Mouse (Mus musculus) urinary bladder, postnatal 36 days (tissue): ENCODE measurements around the gene Lsp1.

Experiments
- DNase-seq, 2 experiments: peaks; one replicate each; pipeline ENCODE4 v3.0.0; 2022; ENCODE audit warnings: low spot score in 2 of 2, mixed read lengths in 1 of 2

The Lsp1 gene

DNA sequence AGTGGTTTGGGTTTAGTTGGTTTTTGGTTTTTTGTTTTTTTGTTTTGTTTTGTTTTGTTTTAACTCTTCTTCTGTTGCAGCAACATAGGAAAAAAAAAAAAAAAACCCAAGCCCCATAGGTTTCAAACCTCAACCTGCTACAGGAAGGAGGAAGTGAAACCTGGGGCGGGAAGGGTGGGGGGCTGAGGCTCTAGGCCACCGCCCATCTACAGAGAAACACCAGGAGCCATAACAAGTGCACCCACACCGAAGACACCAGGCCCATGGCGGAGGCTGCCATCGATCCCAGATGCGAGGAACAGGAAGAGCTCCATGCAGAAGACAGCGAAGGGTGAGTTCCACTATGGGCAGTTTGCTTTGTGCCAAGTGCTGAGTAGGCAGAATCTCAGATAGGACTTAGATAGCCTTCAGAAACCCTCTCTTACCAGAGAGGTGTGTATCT lies at the start of gene Lsp1:
Lsp1 (plus strand) TSS at position 174 of the 442 bp plus-strand sequence.
- DNase-seq = no peak

DNA sequence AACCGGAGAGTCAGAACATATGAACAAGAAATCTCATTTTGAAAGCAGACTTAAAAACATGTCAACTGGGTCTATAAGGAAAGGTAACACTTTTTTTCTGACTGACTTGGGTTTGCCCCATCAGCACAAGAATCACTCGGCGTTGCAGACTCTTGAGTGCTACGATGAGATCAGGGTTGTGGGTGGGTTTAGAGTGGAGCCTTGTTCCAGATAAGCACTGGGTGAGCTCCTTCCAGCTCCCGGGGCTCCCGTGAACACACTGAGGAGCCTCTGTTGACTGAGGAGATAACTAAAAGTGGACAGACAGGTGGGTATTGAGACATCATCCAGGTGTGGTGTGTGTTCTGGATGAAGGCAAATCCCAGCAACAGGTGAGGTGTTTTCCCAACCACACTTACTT lies 47.3 kb upstream of the Lsp1 start:
- no peak for DNase-seq

DNA sequence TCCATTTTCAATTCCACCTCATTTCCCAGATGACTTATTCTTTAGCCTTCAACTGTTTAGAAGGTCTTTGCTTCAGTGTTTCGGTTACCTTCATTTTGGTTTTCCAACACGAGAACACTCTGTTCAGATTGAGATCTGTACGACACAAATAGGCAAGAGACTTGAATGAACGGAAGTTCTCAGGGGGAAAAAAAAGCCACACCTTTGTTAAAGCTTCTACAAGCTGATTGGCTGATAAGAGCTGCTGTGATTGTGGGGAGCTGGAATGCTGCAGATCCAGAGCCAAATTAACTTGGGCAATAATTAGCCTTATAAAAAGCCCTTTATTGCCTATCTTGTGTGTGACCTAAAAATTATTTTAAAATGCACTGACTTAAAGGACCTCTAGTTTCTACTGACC lies 45.3 kb upstream of the Lsp1 start:
- no peak for DNase-seq

DNA sequence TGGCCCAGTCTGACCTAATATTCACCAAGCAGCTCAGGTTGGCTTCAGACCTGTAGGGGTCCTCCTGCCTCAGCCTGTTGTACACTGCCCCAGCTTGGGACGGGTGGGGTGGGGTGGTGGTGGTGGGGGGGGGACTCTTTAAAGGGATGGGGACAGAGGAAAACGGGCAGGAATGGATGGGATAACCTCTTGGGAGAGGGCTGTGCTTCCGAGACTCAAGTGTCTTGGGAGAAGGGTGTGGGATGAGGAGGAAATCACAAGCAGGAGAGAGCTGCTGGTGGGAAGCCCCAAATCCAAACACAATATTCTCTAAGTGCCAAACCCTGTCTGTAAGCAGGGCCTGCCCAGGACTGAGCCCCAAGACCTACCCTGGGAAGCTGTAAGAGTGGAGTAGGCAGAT lies 44.4 kb upstream of the Lsp1 start:
- DNase-seq = no peak

DNA sequence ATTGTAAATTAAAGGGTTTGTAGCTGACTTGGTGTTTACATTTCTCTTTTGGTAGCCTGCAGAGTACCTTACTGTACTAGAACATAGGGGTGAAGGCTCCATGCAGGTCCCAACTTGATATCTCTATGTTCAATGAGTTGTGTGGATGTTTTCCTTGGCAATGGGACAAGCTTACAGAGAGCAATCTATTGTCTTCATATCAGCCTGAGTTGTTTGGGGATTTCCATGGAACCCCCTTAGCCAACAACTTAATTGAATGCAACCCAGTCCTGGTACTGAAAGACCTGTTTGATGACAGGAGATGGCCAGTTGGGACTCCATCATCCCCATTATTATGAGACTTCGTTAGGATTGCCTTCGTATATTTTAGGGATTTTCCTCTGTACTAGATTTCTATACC lies 42.6 kb upstream of the Lsp1 start:
- DNase-seq = no peak

DNA sequence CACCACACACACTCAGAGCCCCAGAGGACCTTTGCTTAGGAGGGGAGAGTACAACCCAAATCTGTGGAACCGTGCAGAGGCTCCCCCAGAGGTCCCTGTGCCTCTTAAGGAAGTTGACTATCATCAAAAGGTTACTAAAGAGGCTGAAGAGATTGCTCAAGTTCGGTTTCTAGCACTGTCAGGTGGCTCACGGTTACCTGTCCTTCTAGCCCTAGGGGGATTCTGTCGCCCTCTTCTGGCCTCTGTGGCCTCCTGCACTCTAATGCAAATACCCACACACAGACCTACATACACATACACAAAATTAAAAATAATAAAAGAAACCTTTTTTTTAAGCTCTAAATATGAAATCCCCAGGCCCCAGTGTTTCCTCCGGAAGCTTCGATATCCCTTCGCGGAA lies 41.9 kb upstream of the Lsp1 start:
- DNase-seq = no peak

DNA sequence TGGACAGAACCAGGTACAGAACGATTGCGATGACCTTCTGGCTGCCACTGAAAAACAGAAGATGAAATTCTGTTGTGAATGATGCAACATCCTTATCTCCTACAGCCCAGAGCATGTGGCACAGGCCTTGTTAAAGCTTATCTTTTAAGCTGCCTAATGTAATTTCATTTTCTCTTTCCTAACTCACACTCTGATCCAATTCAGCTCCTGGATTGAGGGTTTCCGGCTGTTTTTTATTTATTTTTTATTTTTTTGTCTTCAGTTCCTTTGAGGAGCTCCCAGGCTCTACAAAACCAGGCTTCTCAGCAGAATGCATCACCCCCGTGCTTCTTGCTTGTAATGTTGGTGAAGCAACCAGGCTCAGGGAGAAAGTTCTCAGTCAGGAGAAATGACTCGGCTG lies 40.7 kb upstream of the Lsp1 start:
- DNase-seq = no peak

DNA sequence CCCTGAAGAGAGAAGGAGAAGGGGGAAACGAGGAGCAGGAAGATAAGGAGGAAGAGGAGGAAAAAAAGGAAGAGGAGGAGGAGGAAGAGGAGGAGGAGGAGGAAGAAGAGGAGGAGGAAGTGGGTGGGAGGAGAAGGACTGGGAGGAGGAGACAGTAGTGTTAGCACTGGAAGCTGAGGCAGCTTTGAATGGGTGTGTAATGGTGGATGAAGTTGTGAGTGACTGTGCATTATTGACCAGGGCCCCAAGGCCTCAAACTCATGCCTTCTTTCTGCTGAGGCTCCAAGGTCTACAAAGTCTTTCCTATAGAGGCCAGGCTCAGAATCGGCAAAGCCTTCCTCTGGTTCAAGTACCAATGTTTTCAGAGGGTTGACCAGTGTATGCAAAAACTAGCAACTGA lies 38.8 kb upstream of the Lsp1 start:
- no peak for DNase-seq

DNA sequence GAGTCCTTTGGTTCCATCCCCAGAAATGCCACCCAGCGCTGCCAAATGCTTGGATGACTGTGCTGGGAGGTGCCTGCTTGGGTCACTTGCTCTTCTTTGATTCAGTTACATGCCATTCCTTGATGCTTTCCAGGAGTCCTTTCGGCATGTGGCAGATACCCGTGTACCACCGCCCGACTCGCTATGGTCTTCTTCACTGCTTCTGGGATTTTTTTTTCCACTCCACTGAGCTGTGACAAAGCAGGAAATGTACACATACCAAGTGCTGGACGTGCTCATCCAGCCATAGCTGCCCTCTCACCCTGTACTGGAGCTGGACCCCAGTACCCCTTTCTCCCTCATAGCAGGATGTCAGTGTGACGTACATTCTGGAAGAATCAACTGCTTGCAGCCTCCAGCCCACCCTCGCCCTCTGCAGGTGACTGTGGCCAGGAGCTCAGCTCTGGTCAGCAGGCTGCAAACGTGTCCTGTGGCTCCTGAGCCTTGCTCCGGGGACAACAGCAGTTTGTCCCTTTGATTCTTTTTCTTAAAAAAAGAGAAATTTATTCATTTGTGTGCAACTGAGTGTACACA lies 34.9 kb upstream of the Lsp1 start:
- no peak for DNase-seq

DNA sequence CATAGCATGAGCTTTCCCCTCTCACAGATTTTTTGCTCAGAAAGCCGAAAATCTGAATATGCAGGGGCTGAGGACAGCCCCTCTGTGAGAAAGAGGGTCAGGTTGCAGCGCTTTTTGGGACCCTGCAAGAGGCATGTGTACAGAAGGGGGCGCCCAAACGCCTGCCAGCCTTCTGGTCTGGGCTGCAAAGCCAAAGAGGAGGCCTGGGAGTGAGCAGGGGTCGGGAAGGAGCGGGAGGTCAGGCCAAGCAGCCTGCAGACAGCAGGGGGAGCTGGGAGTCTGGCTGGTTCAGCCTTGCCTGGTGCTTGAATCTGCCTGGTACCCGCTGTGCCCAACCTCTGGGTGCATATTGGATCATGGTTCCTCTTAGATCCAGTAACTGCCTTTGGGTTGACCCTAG lies 32.4 kb upstream of the Lsp1 start:
- DNase-seq = no peak

DNA sequence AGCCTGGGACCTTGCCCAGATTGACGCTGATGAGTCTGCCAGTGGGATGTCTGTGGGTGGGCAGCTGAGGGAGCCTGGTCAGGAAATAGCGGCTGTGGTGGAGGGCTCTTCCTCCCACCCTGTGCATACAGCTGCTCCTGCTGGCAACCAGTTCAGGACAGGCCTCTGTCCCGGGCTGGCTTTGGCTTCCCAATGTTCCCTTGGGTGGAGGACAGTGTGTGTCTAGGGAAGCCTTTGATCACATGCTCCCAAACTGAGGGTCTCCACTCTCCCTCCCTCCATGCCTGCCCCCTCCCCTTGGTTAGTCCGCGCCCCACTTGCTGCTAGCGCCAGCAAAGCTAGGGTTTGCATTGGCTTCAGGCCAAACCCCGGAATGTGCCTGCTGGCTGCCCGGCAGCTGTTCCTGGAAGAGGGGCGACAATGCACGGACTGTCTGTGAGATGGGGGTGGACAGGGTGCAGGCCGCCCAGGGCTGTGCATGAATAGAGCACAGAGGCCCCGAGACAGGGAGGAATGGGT lies 30.4 kb upstream of the Lsp1 start:
- no peak for DNase-seq

DNA sequence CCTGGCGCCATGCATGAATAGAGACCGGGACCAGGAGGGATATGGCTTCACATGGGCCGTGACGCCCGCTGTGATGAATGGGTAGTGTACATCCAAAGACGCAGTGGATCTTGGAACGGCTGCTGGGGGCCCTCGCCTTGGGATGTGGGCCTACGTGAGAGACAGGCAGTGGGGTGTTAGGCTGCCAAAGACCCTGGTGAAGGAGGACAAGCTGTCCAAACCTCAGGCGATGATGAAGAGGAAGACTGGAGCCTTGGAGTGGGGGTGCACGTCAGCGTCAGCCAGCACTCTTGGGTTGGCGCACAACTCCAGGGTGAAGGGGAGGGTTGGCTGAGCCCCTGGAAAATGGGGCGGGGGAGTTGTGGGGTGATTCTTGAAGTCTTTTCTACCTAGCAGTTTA lies 29.5 kb upstream of the Lsp1 start:
- no peak for DNase-seq

DNA sequence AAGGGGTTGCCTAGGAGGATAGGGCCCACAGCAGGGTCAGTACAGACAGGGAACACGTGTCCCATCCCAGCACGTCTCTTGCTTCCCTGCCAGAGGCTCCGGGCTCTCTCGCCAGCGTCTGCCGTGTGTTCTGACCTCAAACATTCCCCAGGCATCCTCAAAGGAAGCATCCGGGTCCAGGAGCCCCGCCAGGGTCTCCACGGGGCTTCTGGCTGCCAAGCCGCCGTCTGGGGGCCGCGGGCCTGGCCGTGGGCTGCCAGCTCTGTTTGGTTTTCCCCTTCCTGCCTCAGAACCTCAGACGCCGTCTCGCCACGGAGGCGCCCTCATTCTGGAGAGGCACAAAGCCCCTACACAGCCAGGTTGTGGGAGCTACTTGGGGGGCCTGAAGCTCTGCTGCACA lies 27.0 kb upstream of the Lsp1 start:
- DNase-seq = no peak

DNA sequence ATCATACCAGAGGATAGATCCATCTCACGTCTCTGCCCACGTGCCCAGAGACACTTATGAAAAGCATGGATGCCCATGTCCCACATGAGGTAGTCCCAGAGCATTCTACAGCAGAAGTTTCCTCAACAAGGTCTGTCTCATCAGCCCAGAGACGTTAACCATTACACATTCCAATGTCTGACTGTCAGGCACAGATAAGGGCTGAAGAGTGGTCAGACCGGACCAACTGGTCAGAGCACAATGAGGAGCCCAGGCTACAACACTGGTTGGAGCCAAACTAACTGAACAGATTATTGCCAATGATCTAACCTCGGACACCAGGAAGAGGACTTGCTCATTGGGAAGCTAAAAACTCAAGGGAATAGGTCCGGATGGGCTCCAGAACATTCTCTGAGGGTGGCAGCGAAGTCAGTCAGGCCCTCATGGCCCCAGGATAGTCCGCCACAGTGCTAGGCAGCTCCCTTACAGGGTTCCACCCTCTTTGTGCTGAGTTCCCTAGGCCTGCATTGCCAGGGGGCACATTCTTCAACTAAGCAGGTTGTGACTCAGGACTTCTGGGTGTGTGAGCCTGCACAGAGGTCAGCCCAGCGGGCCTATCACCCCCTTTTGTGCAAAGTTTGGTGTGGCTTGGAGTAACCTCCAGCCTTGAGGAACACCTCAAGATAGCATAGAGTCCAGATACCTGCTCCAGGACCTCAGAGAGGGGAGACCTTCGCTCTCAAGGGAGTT lies 26.3 kb upstream of the Lsp1 start, which contains the start of gene Syt8:
Syt8 (plus strand) TSS at position 714 of the 729 bp plus-strand sequence.
- peak; percentile 71 to 79 for DNase-seq

DNA sequence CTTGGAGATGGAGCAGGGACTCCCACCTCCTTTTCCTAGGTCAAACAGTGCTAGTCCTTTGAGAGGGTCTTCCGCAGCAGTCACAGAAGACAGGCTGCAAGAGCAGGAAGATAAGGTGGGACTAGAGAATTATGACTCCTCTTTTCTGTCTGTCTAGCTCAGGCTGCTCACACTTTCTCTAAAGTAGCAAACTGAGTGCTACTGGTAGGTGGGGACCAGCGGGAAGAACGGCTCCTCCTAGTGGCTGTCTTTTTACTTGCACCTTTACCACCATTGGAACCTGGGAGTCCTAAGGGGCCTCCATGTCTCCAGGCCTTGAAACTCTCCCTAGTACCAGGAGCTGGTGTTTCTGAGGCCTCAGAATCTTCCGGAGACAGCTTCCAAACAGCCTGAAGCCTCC lies 25.1 kb upstream of the Lsp1 start:
- peak; percentile 58 to 76 for DNase-seq

DNA sequence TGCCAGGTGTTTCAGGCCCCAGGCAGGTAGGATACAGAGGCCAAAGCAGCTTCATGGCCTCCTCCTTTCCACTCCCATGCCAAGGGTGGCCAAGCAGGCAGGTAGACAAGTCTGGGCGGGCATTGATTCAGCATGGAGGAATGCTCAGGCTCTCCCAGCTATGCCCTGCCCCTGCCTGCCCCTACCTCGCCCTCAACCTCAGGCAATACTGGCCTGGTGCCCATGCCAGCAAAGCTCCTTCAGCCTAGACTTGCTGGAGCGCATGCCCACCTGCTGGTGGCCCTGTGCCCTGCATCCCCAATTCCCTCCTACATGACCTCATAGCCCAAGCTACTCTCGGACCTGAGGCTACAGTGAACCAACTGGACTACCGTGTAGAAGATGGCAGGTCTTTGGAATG lies 23.3 kb upstream of the Lsp1 start:
- peak; percentile 84 to 87 for DNase-seq

DNA sequence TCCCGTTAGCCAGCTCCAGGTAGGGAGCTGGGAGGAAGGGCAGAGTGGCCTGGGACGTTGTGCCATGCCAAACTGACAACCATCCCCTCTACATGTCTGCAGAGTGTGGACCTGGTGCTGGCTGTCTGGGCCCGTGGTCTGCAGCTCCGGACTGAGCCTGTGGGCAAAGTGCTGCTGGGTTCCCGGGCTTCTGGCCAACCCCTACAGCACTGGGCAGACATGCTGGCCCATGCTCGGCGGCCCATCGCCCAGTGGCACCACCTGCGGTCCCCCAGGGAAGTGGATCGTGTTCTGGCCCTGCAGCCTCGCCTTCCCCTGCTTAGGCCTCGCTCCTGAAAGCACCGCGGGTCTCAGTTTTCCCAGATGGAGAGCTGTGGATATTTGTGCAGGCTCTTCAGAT lies 20.6 kb upstream of the Lsp1 start:
- no peak for DNase-seq

DNA sequence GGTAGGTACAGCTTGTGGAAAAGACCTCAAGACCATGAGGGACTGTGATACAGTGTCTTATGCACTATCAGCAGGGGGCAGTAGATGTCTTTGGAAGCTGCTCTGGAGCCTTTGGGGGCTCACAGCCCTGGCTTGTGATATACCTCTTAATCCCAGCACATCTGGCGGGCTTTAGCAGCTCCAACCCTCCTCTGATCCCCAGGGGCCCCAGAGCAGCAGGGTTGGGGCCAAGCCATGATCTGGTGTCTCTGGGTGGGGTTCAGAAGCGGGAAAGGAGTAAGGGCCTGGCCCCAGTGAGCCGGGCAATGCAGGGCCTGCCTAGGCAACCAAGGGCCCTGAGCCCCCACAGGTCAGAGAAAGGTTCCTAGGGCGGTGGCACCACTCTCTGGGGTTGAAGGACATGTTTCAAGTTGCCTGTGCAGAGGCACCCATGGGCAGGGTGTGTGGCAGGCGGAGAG lies 19.9 kb upstream of the Lsp1 start:
- peak in 1 of 2 experiments; percentile 45 for DNase-seq

DNA sequence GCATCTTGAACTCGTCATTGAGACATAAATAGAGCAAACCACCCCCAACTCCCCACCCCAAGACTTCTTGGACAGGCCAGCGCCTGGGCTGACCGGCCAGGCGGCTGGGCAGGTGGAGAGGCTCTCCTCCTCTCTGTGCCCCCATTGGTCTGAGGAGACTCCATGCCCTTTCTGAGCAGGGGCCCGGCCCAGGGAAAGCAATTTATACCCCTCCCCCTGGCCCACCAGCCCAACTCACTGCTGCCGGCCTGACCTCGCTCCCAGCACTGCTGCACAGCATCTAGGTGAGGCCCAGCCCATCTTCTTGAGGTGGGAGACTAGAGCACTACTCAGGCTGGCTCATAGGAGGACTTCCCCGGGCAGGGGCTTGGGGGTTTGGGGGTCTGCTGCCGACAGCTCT lies 19.0 kb upstream of the Lsp1 start, which contains the start of gene Tnni2:
Tnni2 (plus strand) TSS at position 224 of the 400 bp plus-strand sequence.
- DNase-seq = no peak

DNA sequence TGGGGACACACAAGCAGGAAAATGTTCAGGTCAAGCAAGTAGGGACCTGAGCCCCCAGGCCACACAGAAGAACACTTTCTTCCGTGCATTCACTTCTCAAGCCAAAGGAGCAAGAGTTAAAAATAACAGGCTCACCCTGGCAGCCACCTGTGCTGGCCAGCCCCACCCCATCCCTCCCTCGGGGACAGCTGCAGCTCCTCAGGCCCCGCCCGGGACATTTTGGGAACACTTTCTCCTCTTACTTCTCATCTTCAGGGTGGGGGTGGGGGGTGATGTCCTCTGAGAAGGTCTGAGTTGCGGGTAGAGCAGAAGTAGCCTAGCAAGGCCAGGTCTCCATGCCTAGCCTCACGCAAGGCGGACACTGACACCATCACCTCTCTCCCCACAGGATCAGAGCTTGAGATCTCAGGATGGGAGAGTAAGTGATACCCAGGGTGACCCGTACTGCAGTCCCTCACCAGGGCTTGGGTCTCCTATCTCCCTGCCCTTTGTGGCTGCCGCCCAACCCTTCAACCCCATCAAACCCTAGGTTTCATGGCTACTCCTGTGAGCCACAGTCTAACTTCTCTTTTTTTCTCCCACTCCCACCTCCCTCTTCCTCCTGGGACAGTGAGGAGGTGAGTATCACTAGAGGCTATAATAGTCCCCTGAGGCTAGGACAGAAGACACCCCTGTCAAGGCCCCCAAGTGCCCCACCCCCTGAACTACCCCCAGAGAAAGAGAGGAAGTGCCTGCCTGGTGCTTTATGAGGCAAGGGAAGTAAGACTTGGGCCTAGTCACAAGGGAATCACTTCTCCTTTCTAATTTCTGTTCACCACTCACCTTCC lies 18.3 kb upstream of the Lsp1 start:
- no peak for DNase-seq

DNA sequence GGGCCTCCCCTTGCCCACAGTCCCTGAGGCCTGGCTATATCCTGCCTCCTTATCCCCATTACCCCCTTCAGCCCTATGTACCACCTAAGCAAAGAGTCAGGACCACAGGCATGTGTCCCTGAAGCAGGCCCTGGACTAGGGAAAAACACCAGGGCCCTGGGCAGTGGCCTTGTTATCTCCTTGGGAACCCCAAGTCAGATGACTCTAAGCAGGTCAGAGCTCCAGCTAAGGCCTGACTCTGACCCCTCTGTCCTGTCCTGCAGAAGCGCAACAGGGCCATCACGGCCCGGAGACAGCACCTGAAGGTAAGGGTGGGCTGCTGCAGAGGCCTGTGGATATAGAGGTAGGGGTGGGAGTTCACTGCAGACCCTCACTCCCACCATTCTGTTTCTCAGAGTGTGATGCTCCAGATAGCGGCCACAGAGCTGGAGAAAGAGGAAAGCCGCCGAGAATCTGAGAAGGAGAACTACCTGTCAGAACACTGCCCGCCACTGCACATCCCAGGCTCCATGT lies 17.6 kb upstream of the Lsp1 start:
- DNase-seq = no peak

DNA sequence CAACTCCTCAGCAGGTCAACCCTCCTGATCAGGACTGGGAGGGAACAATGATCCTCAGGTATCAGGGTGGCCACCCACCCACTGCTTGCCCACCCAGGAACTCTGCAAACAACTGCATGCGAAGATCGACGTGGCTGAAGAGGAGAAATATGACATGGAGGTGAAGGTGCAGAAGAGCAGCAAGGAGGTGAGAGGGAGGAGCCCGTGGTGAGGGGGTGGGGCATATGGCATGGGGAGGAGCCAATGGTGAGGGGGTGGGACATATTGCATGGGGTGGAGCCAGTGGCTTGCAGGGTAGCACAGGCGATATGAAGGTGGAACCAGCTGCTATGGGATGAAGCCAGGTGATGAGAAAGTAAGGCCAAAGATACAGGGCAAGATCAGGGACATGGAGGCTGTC lies 17.1 kb upstream of the Lsp1 start:
- no peak for DNase-seq
